Mouse (Mus musculus) limb, embryonic 15.5 days (tissue): ENCODE data around the gene Dusp22. TPM values are rescaled to one million over a fixed set of nuclear protein-coding genes. Genes with fewer than 3 reads are reported as not detected.

Experiments used
- ATAC-seq: fragments of 200-750 bp; cut with Nextera tagmentation; 2 replicates; pipeline ENCODE4 v1.8.0; 2017; ENCODE audit warnings: low read depth, moderate TSS enrichment; ENCODE audit not compliant: insufficient number of reproducible peaks, low FRiP score, low TSS enrichment
- H3K27ac ChIP-seq: fragments of 300-500 bp; sonication (generic); 2 replicates; pipeline ENCODE4 v1.5.1; 2015; ENCODE audit warnings: moderate library complexity, mild to moderate bottlenecking, inconsistent platforms
- H3K27me3 ChIP-seq: fragments of 300-500 bp; sonication (generic); 2 replicates; pipeline ENCODE4 v1.6.1; 2015; ENCODE audit warnings: inconsistent platforms
- H3K36me3 ChIP-seq: fragments of 300-500 bp; sonication (generic); 2 replicates; pipeline ENCODE4 v1.6.1; 2015; ENCODE audit warnings: inconsistent platforms
- H3K4me1 ChIP-seq: fragments of 300-500 bp; sonication (generic); 2 replicates; pipeline ENCODE4 v1.6.1; 2015; ENCODE audit warnings: inconsistent platforms
- H3K4me2 ChIP-seq: fragments of 300-500 bp; sonication (generic); 2 replicates; pipeline ENCODE4 v1.6.1; 2015; ENCODE audit warnings: mild to moderate bottlenecking, inconsistent platforms
- H3K4me3 ChIP-seq: fragments of 300-500 bp; sonication (generic); 2 replicates; pipeline ENCODE4 v1.5.1; 2015; ENCODE audit warnings: mild to moderate bottlenecking, inconsistent platforms
- H3K9ac ChIP-seq: fragments of 300-500 bp; sonication (generic); 2 replicates; pipeline ENCODE4 v1.6.1; 2015; ENCODE audit warnings: inconsistent platforms
- H3K9me3 ChIP-seq: fragments of 300-500 bp; sonication (generic); 2 replicates; pipeline ENCODE4 v1.6.1; 2016; ENCODE audit warnings: inconsistent platforms
- WGBS: fragments of 180-500 bp; shearing (Covaris S2); methylation state at CpG from one replicate; pipeline ENCODE4 v1.1.7; 2015; 5-methylcytosine and 5-hydroxymethylcytosine counted together
- polyA plus RNA-seq: library from polyadenylated mRNA; unstranded; fragments of >200 nt; fragmentation: Nextera tagmentation; extraction: Ambion mirVana; gene quantifications from 2 replicates; pipeline ENCODE4 v1.2.1, GENCODE M21; 2015

Dusp22 gene
- polyA plus RNA-seq, 1 experiment from 2014 or later = 48.2 TPM

DNA sequence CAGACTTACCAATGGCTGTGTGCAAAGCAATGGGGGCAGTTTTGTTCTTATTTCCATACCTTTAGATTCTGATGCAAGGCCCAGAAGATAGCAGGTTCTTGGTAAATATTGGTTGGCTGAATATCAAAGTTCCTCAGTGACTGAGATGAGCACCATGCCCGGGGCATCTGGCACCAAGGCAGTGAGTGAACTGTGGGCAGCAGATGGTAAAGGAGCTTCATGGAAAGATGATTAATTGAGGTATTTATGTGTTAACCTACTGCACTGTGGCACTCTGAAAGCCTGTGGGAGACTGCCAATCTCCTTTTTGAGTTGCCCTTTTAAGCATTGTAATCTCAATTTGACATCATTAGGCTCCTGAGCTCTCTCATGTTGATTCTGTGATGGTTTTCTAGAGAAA lies 9.1 kb upstream of the Dusp22 start:
- Histone ChIP-seq H3K27me3 (no peaks in the 10 kb centered on the region), H3K4me2 (no peak overlapping the region), H3K4me1 (no peaks in the 10 kb centered on the region), H3K9ac (no peak overlapping the region), H3K27ac (no peak overlapping the region), H3K9me3 (no peaks in the 10 kb centered on the region), H3K4me3 (no peak overlapping the region), H3K36me3 (no peaks in the 10 kb centered on the region)
- 79% methylated on average over 1 of the region's 1 CpGs for WGBS
- ATAC-seq = no peak

DNA sequence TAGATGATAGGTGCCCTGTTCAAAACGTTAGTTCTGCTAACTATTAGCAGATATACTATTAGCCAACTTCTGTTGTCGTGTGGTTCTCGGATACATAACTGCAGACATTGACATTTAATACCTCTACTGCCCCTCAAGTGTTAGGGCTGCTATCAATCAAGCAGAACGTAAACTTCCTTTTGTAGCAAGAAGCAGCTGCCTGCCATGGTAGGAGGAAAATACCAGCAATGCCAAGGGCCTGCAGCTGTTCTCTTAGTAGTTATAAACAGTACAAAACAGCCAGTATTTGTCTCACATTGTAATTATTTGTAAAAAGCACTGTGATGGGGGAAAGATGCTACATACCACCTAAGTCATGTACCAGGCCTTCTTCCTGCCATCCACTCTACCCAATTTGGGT lies 6.7 kb upstream of the Dusp22 start:
- Histone ChIP-seq H3K27me3 (no peaks in the 10 kb centered on the region), H3K27ac (no peak overlapping the region), H3K4me3 (no peak overlapping the region), H3K9ac (no peak overlapping the region), H3K4me1 (no peaks in the 10 kb centered on the region), H3K4me2 (no peak overlapping the region), H3K9me3 (no peaks in the 10 kb centered on the region), H3K36me3 (no peaks in the 10 kb centered on the region)
- no peak for ATAC-seq
- WGBS = 20% methylated on average over 4 of the region's 4 CpGs

DNA sequence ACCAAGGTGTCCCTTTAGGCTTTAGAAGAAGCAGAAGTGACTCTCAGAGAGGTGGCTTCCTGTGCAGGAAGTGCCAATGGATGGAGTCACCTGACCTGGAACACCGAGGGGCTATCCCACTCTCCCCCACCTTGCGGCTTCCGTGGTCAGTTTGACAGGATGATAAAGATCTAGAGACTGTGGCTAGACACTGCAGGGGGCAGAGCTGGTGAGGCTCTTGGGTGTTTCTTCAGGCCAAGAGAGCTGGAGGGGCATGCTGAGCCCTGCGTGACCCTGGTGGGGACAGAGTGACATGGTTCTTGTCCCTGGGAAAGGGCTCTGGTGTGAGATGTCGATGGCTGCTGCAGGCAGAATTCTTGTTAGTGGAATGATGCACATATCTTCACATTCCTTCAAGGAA lies 5.3 kb upstream of the Dusp22 start:
- WGBS = 67% methylated on average over 5 of the region's 5 CpGs

DNA sequence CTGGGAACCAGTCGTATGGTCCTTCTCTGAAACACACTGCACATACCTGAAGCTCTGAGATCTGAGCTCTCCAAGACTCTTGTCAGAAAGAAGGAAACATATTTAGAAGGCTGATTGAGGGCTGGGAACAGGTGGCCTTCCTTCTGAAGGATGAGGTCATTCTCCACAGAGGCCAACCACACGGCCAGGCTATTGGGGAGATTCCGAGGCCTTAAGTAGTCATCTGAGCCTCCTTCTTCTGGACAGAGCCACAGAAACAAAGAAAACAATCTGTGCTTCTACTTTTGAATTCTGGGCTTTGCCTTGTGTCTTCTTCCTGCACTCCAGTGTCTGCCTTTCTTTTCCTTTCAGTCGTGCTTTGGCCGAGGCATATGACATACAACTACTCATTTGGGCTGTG lies 2.9 kb upstream of the Dusp22 start:
- no peak overlapping the region for H3K4me2 ChIP-seq
- H3K27me3 ChIP-seq = no peaks in the 10 kb centered on the region
- H3K9ac ChIP-seq = no peak overlapping the region
- no peak for ATAC-seq
- no peaks in the 10 kb centered on the region for H3K36me3 ChIP-seq
- H3K27ac ChIP-seq = no peak overlapping the region
- H3K4me3 ChIP-seq = no peak overlapping the region
- no peaks in the 10 kb centered on the region for H3K9me3 ChIP-seq
- 62% methylated on average over 5 of the region's 5 CpGs for WGBS
- H3K4me1 ChIP-seq = peaks cover 6% of the 10 kb centered on the region

More for the DNA sequence above, 5.3 kb upstream of the Dusp22 start:
- H3K4me3 ChIP-seq = no peak overlapping the region
- ATAC-seq = no peak
- no peak overlapping the region for H3K9ac ChIP-seq
- peaks cover 2% of the 10 kb centered on the region; the same call in 1 of the 2 replicates for H3K4me1 ChIP-seq
- H3K27me3 ChIP-seq = no peaks in the 10 kb centered on the region
- H3K36me3 ChIP-seq = no peaks in the 10 kb centered on the region
- no peak overlapping the region for H3K4me2 ChIP-seq
- no peaks in the 10 kb centered on the region for H3K9me3 ChIP-seq
- no peak overlapping the region for H3K27ac ChIP-seq

DNA sequence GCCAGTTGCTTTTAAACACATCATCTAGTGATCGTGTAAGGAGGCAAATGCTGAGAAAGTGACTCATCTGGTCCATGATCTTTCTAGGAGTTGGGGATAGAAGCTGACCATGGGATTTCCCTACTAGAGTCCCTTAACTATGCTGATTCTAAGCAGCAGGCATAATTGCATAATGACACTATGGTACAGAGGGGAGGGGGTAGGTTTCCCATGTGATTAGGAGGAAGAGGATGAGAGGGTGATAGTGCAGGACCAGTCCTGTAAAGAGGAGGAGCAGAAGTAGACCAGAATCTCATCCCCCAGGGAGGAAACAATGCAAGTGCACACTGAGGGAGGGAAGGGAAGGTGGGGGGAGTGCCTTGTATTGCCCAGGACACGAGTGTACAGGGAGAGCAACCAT lies 2.0 kb upstream of the Dusp22 start:
- Histone ChIP-seq H3K4me1 (peaks cover 6% of the 10 kb centered on the region), H3K27ac (no peak overlapping the region), H3K4me3 (no peak overlapping the region), H3K9ac (no peak overlapping the region), H3K27me3 (no peaks in the 10 kb centered on the region), H3K4me2 (no peak overlapping the region), H3K9me3 (no peaks in the 10 kb centered on the region), H3K36me3 (no peaks in the 10 kb centered on the region)
- WGBS = 62% methylated on average over 2 of the region's 2 CpGs
- no peak for ATAC-seq

DNA sequence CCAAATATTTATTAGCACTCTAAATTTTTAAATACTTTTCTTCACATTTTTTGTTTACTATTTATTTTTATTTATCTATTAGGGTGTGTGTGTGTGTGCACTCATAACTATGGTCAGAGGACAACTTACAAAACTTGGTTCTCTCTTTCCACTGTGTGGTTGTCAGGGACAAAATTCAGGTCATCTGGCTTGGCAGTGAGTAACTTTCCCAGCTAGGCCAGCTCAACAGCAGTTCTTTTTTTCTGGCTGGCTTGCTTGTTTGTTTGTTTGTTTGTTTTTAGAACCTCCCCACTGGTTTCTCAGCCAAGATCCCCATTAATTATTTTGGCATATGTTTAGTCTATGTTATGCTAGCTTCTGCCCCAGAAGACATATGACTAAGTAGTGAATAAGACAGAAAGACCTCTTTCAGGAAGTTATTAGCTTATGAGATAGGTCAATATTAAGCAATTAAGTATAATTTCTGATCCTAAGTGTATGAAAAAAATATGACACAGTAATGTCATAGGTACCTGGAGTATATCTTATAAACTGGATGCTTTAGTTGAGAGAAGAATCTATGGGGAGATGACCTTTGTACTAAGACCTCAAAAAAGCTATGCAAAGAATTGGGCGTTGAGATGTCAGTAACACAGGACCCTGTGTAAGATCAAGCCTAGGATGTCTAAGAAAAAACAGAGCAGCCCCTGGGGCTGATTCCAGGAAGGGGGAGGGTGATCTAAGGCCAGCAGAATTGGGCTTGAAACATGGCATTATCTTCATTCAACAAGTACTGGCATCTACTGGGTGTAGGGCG lies 1.4 kb upstream of the Dusp22 start:
- Histone ChIP-seq H3K36me3 (no peaks in the 10 kb centered on the region), H3K9ac (no peak overlapping the region), H3K27me3 (no peaks in the 10 kb centered on the region), H3K4me3 (no peak overlapping the region), H3K4me2 (no peak overlapping the region), H3K27ac (no peak overlapping the region), H3K4me1 (peaks cover 6% of the 10 kb centered on the region), H3K9me3 (no peaks in the 10 kb centered on the region)
- ATAC-seq = no peak
- 85% methylated on average over 2 of the region's 2 CpGs for WGBS

DNA sequence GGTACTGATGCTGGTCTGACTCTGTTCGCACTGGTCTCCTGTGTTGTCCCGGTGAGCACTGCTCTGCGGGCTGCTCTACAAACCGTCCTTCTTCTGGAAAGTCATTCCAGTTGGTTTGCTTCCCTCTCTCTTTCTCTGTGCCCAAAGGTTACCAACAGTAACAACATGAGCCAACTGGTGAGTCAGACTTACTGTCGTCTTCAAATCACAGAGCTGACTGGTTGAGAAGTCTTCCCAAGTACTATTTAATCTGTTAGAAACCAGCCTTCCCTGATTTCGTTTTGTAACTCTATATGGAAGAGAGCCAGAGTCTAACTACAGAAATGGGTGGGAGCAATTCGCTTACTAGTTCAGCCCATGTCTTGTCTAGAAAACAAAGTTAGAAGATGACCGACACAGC lies 5.5 kb downstream of the Dusp22 start:
- no peak overlapping the region for H3K27ac ChIP-seq
- H3K9me3 ChIP-seq = no peaks in the 10 kb centered on the region
- no peaks in the 10 kb centered on the region for H3K27me3 ChIP-seq
- no peak overlapping the region for H3K4me2 ChIP-seq
- H3K4me1 ChIP-seq = peaks cover 2% of the 10 kb centered on the region
- WGBS = 85% methylated on average over 8 of the region's 8 CpGs
- no peak for ATAC-seq
- H3K36me3 ChIP-seq = no peaks in the 10 kb centered on the region
- no peak overlapping the region for H3K4me3 ChIP-seq
- no peak overlapping the region for H3K9ac ChIP-seq

DNA sequence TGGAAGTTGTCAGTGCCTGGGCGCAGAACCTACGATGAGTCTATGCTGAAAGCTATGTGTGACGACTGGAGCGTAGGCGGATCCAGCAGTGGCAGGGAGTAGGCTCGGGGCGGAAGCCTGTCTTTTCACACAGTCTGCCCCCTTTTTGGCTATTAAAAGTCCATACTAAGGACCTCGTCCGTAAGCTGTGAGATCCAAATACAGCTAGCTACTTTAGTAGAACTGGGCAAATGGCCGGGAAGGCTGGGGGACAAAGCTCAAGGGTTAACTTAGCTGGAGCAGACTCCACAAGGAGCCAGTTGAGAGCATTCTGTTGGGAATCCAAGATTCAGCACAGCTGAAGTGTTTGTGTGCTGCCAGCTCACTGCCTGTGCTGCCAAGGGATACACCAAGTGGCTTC lies 6.7 kb downstream of the Dusp22 start:
- no peaks in the 10 kb centered on the region for H3K4me1 ChIP-seq
- no peak overlapping the region for H3K9ac ChIP-seq
- H3K36me3 ChIP-seq = peaks cover 2% of the 10 kb centered on the region; the same call in 1 of the 2 replicates
- 92% methylated on average over 10 of the region's 10 CpGs for WGBS
- no peaks in the 10 kb centered on the region for H3K27me3 ChIP-seq
- H3K4me2 ChIP-seq = no peak overlapping the region
- no peak overlapping the region for H3K4me3 ChIP-seq
- no peak overlapping the region for H3K27ac ChIP-seq
- no peaks in the 10 kb centered on the region for H3K9me3 ChIP-seq
- no peak for ATAC-seq

DNA sequence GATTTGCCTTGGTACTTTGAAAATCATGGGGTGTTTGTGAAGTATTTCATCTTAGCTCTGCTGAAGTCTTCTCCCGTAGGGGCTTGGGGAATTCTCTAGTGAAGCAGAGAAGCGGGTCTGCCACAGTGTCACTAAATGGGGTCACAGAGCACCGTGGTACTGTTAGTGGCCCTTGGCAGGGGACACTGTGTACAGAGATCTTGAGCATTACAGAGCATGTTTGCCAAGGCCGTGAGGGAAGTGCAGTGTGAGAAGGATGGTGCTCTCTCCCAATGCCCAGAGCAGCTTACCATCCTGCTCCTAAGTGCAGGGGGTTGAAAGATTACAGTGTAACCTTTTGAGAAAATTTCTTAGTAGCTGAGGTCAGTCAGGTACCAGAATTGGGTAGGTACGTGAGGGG lies 8.5 kb downstream of the Dusp22 start:
- H3K9ac ChIP-seq = no peak overlapping the region
- no peak for ATAC-seq
- no peak overlapping the region for H3K4me2 ChIP-seq
- no peaks in the 10 kb centered on the region for H3K9me3 ChIP-seq
- peaks cover 2% of the 10 kb centered on the region; the same call in 1 of the 2 replicates for H3K36me3 ChIP-seq
- no peak overlapping the region for H3K4me3 ChIP-seq
- H3K4me1 ChIP-seq = no peaks in the 10 kb centered on the region
- no peaks in the 10 kb centered on the region for H3K27me3 ChIP-seq
- H3K27ac ChIP-seq = no peak overlapping the region
- WGBS = 83% methylated on average over 5 of the region's 5 CpGs

DNA sequence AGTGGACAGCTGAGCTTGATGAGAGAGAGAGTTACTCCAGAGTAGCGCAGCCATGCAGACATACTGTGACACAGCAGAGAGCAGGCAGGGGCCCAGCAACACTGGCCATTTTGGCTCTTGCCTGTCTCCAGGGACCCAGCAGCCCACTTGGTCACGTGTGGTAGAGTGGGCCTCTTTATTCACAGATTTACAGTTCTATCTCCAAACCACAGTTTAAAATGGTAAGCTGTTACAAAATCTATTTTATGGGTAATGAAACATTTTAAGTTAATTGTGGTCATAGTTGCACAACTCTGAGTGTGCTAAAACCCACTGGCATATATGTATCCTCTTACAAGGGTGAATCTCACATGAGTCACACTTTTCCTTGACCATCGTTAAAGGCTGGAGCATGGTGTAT lies 9.5 kb downstream of the Dusp22 start:
- H3K4me3 ChIP-seq = no peak overlapping the region
- ATAC-seq = no peak

DNA sequence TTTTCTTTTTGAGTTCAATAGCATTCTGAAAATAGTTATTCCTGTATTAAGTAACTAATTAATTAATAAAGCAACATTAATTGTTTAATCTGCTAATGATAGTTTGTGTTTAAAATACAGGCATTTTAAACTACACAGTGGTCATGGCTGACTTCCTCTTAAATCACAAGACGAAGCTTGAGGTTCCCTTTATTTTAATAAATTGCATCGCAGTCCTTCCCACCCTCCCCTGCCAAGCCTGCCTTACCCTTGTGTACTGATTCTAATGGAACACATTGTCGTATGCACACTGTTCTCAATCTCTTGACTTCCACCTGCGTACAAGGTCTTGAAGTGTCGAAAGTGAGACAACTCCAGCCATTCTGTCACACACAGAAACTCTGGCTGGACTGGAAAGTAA lies 14.1 kb downstream of the Dusp22 start:
- Histone ChIP-seq H3K9me3 (no peaks in the 10 kb centered on the region), H3K4me1 (no peaks in the 10 kb centered on the region), H3K36me3 (peaks cover 2% of the 10 kb centered on the region; the same call in 1 of the 2 replicates), H3K4me3 (no peak overlapping the region), H3K27me3 (no peaks in the 10 kb centered on the region), H3K4me2 (no peak overlapping the region), H3K27ac (no peak overlapping the region), H3K9ac (no peak overlapping the region)
- no peak for ATAC-seq
- 91% methylated on average over 5 of the region's 5 CpGs for WGBS

More for the DNA sequence above, 9.5 kb downstream of the Dusp22 start:
- Histone ChIP-seq H3K9me3 (no peaks in the 10 kb centered on the region), H3K4me2 (no peak overlapping the region), H3K9ac (no peak overlapping the region), H3K36me3 (peaks cover 2% of the 10 kb centered on the region; the same call in 1 of the 2 replicates), H3K4me1 (no peaks in the 10 kb centered on the region), H3K27ac (no peak overlapping the region), H3K27me3 (no peaks in the 10 kb centered on the region)
- 80% methylated on average over 3 of the region's 3 CpGs for WGBS

DNA sequence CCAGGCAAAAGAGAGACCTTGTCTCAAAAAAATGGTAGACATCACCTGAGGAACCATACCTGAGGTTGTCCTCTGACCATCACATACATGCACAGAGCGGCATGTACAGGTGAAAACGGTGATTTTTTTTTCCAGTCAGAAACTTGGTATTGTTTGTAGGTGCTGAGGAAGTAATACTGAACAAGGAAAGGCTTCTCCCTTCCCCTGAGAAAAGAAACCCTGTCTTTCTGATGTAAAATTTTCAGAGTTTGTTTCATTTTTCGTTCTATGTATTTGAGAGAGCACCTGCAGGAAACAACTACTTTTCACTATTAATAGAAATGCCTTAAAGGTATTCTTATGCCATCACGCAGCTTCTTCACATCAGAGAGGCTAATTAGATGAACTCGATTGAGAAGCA lies 19.0 kb downstream of the Dusp22 start:
- Histone ChIP-seq H3K4me2 (no peak overlapping the region), H3K4me1 (no peaks in the 10 kb centered on the region), H3K4me3 (no peak overlapping the region), H3K9me3 (no peaks in the 10 kb centered on the region), H3K9ac (no peak overlapping the region), H3K27ac (no peak overlapping the region), H3K36me3 (no peaks in the 10 kb centered on the region), H3K27me3 (no peaks in the 10 kb centered on the region)
- no peak for ATAC-seq
- WGBS = 89% methylated on average over 5 of the region's 5 CpGs

DNA sequence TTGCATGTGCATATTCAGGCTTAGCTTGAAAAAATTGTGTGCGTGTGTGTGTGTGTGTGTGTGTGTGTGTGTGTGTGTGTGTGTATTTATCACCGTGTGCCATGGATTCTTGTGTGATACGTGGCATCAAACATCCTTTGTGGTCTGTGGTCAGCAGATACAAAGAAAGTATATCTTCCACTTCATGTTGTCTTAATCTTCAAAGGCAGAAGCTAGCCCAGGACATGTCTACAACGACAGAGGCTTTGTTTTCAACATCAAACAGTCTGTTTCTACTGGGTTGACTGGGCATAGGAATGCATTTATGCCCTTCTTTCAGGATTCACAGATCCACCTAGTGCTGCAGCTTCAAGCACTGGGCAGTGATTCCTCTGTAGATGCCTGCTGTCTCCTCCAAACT lies 22.1 kb downstream of the Dusp22 start:
- WGBS = 79% methylated on average over 4 of the region's 4 CpGs
- Histone ChIP-seq H3K4me1 (no peaks in the 10 kb centered on the region), H3K4me3 (no peak overlapping the region), H3K9me3 (no peaks in the 10 kb centered on the region), H3K4me2 (no peak overlapping the region), H3K27ac (no peak overlapping the region), H3K36me3 (no peaks in the 10 kb centered on the region), H3K9ac (no peak overlapping the region), H3K27me3 (no peaks in the 10 kb centered on the region)
- no peak for ATAC-seq
